Mouse (Mus musculus) layer of hippocampus, adult 9-11 months (tissue): ENCODE measurements around the gene Lyzl6.

Experiments used
- DNase-seq: peaks from one replicate; pipeline ENCODE4 v3.0.0; 2022

The Lyzl6 gene

GRCm38 (mm10) chr11:103643211-103643610 is 4.5 kb upstream of the Lyzl6 start:
- no peak for DNase-seq

DNA sequence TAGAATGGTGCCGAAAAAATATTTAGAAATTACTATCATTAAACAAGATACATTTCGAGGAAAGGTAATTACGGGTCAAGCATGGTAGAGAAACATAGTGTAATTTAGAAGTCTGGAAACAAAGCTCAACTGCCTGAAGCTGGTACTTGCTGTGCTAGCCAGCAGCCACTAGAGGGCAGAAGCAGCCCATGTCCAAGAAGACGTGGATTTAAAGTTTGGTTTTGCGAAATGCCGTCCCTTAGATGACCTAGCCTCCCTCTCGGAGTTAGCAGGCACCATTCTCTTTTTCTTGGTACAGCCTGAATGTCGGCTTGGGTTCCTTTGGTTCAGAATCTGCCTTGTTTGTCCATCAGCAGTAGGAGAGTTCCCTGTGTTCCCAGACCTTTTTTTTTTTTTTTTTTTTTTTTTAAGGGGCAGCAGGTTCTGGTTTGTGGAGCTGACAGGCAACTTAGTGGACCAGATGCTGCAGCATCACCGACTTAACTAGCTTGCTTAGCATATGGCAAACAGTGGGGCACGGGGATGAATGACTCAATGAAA is 787 bp upstream of the Lyzl6 start:
- DNase-seq: no peak

DNA sequence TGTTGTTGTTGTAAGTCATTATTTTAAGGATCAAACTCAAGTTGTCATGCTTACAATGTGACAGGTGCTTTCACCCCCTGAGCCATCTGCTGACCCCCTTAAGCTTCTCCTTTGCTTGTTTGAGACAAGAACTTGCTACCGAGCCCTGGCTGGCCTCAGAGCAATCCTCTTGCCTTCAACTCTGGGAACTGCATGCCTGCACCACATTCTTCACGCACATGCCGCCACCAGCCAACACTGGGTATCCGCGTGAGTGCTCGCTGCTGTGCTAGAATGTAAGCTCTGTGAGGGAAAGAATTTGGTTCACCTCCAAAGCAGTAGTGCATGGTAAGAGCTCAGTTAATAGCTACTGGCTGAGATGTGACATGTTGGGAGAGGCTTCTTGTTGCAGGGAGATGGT is 2.4 kb downstream of the Lyzl6 start:
- no peak for DNase-seq

DNA sequence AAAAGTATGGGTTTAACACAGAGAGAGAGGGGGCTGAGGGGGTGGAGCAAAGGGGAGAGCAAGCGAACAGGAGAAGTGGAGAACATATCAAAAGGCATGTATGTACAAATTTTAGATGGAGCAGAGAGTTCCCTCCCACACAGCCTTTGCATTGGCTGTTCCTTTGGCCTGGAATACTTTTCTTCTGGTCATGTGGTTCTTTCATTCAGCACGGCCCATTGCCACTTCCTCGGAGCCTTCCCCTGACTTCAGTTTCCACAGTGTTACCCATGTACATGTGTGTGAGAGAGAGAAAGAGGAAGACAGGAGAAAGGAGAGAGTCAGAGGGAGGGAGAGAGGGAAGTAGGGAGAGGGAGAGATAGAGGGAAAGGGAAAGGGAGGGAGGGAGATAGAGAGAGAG is 3.2 kb downstream of the Lyzl6 start:
- no peak for DNase-seq

GRCm38 (mm10) chr11:103634806-103635205 is 3.9 kb downstream of the Lyzl6 start:
- no peak for DNase-seq

DNA sequence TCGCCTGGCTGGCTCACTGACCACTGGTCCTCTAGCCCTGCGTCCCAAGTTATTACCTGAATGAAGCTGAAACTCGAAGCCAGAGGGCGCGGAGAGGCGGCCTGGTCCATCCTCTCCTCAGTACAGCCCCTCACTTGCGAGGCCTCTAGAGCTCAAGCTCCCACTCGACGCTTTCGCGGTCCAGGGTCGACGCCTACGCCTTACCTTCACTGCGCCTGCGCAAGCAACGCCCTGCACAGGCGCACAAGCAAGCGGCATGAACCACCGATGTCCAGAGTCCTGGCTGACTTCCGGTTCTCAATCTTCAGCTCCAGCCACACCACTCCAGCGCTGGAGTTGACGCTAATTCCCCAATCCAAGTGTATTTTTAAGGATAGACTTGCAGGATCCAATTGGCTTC is 11.2 kb downstream of the Lyzl6 start:
- DNase-seq: no peak

GRCm38 (mm10) chr11:103621040-103621439 is 17.6 kb downstream of the Lyzl6 start, which contains the start of gene Gm884:
TSS of gene Gm884 (minus strand) at chr11:103621140.
- no peak for DNase-seq

- no peak for DNase-seq
Measured at GRCm38 (mm10) chr11:103610772-103611171, 27.9 kb downstream of the Lyzl6 start.

GRCm38 (mm10) chr11:103606611-103607010 is 32.1 kb downstream of the Lyzl6 start:
- DNase-seq: no peak
